Mouse (Mus musculus) G1E-ER4 (cell line): ENCODE measurements around the gene Aldh3b2. TPM values are rescaled to one million over a fixed set of nuclear protein-coding genes. Genes with fewer than 3 reads are reported as not detected.

Experiments used
- GATA1 ChIP-seq: IDR thresholded peaks from one replicate; pipeline ENCODE4 v1.8.0; 2012; ENCODE audit warnings: low read length, inconsistent platforms
- polyA plus RNA-seq: library from polyadenylated mRNA; stranded (reverse); fragments of >175 nt; gene quantifications from 2 replicates; pipeline ENCODE4 v1.2.3, GENCODE M21; 2012

Aldh3b2 gene
- polyA plus RNA-seq: not detected in 2 replicates

- TF ChIP-seq GATA1: no peak
These were observed at the start of gene Aldh3b2 for GRCm38 (mm10) chr19:3972229-3972628. Gene Aldh3b2 (plus strand): TSS chr19:3972328.

- TF ChIP-seq GATA1: no peak
These were observed 49.3 kb upstream of the Aldh3b2 start for GRCm38 (mm10) chr19:3922661-3923371.

DNA sequence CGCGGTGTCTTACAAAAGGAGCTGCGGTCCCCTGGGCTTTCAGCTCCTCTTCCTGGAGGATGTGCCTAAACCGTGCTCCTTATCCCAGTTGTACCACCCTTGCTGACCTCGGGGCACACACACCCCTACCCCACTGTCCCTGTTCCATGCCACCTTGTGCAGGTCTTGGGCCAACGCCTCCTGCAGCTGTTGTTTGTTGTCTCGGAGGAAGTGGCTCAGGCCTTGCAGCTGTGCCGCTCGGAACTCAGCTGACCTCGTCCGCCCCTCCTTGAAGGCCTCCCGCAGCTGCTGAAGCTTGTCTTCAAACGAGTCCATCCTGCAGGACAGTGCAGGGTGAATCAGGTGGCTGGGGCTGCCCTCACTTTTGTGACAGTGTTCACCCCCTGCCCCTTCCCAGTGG is 48.5 kb upstream of the Aldh3b2 start:
- TF ChIP-seq GATA1: no peak

GRCm38 (mm10) chr19:3924190-3924589 is 47.9 kb upstream of the Aldh3b2 start:
- no peak for TF ChIP-seq GATA1

DNA sequence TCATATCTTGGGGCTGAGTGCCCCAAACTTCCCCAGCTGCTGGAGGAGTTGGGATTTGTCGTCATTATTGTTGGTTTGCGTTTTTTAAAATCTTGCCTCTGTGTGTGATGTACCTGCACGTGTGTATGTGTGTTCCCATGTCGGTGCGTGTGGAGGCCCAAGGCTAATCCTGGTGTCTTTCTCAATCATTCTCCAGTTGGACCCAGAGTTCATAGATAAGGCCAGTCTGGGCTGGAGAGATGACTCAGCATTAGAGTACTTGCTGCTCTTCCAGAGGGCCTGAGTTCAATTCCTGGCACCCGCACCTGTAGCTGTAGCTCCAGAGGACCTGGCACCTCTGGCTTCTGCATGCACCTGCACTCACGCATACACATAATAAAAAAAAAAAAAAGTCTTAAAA is 47.3 kb upstream of the Aldh3b2 start:
- no peak for TF ChIP-seq GATA1

DNA sequence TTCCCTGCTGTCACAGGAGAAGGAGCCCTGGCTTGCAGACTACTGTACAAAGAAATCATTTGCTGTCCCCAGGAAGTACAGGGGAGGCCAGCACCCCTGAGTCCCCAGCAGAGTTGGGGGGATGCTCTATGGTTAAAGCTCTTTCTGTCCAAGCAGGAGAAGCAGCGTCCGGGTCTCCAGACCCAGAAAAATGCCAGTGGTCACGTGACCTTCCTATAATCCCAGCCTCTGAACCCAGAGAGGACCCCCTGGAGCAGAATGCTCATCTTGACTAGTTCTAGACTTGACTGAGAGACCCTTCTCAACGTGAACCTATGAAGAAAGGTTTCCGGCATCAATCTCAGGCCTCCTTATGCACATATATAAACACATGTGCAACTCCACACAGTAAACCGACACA is 46.3 kb upstream of the Aldh3b2 start:
- no peak for TF ChIP-seq GATA1

GRCm38 (mm10) chr19:3926279-3926678 is 45.8 kb upstream of the Aldh3b2 start:
- no peak for TF ChIP-seq GATA1

GRCm38 (mm10) chr19:3926685-3927084 is 45.4 kb upstream of the Aldh3b2 start:
- TF ChIP-seq GATA1: no peak

DNA sequence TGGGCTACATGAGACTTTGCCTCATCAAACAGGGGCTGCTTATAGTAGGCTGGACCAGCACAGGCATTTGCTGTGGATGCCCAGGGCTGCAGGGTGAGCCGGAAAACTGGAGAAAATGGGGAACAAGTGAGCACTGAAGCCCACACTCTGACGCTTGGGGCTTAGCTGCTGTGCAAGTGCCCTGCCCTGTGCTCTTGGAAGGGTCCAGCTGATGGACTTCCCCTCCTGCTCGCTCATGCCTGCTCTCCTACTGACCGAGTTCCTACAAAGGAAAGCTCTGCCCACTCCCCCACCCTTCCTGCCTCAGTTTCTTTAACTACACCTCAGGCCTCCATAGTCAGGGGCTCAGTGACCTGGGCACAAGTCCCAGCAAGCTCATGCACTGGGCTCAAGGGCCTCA is 44.1 kb upstream of the Aldh3b2 start:
- TF ChIP-seq GATA1: no peak

- no peak for TF ChIP-seq GATA1
These were observed 43.3 kb upstream of the Aldh3b2 start for GRCm38 (mm10) chr19:3928779-3929178.

- TF ChIP-seq GATA1: no peak
These were observed 42.8 kb upstream of the Aldh3b2 start, which contains the start of gene Aldh3b1 for GRCm38 (mm10) chr19:3929211-3929941. Gene Aldh3b1 (minus strand): TSS chr19:3929808.

GRCm38 (mm10) chr19:3930262-3931057 is 41.7 kb upstream of the Aldh3b2 start:
- no peak for TF ChIP-seq GATA1

GRCm38 (mm10) chr19:3931716-3932115 is 40.4 kb upstream of the Aldh3b2 start:
- TF ChIP-seq GATA1: no peak

GRCm38 (mm10) chr19:3935032-3935895 is 36.9 kb upstream of the Aldh3b2 start, which contains the start of gene Unc93b1:
Gene Unc93b1 (plus strand): TSS chr19:3935186.
- no peak for TF ChIP-seq GATA1
